Mouse (Mus musculus) thymus, adult 2 months (tissue): ENCODE measurements around the gene Prl2b1. TPM values are rescaled to one million over a fixed set of nuclear protein-coding genes. Genes with fewer than 3 reads are reported as not detected.

Experiments used
- DNase-seq: peaks from one replicate; pipeline ENCODE4 v3.0.0; 2021
- H3K27ac ChIP-seq: fragments of 200-500 bp; 2 replicates; pipeline ENCODE4 v1.5.1; 2012; ENCODE audit warnings: low read length, control low read depth; ENCODE audit not compliant: control insufficient read depth, insufficient read depth
- H3K27me3 ChIP-seq: fragments of 200-500 bp; 2 replicates; pipeline ENCODE4 v1.6.1; 2012; ENCODE audit warnings: mild to moderate bottlenecking, low read length, moderate library complexity, mixed read lengths; ENCODE audit not compliant: control insufficient read depth, insufficient read depth
- H3K36me3 ChIP-seq: fragments of 200-500 bp; 2 replicates; pipeline ENCODE4 v1.6.1; 2012; ENCODE audit warnings: mild to moderate bottlenecking, low read length, moderate library complexity; ENCODE audit not compliant: control insufficient read depth, insufficient read depth
- H3K4me1 ChIP-seq: fragments of 200-500 bp; replicated peaks from 2 replicates; pipeline ENCODE4 v1.6.1; 2012; ENCODE audit warnings: low read length; ENCODE audit not compliant: control insufficient read depth, insufficient read depth
- H3K4me3 ChIP-seq: fragments of 200-500 bp; 2 replicates; pipeline ENCODE4 v1.5.1; 2012; ENCODE audit warnings: mild to moderate bottlenecking, low read length, control low read depth, moderate library complexity; ENCODE audit not compliant: control insufficient read depth, insufficient read depth
- CTCF ChIP-seq: fragments of 200-500 bp; IDR thresholded peaks from 2 replicates; pipeline ENCODE4 v1.5.1; 2012; ENCODE audit warnings: mild to moderate bottlenecking, control low read depth, low read length, moderate library complexity, borderline replicate concordance; ENCODE audit not compliant: control insufficient read depth, poor library complexity, insufficient read depth; ENCODE audit errors: extremely low read depth
- POLR2A ChIP-seq: fragments of 200-500 bp; IDR thresholded peaks from 2 replicates; pipeline ENCODE4 v1.6.1; 2012; ENCODE audit warnings: mild to moderate bottlenecking, low read length, control low read depth, moderate library complexity; ENCODE audit not compliant: control insufficient read depth, poor library complexity, insufficient read depth; ENCODE audit errors: extremely low read depth
- WGBS: fragments of 180-500 bp; shearing (Covaris S2); methylation state at CpG from one replicate; pipeline ENCODE4 v1.1.7; 2018; 5-methylcytosine and 5-hydroxymethylcytosine counted together
- polyA plus RNA-seq: library from polyadenylated mRNA; depleted of rRNA; stranded (reverse); fragments of >200 nt; gene quantifications from 2 replicates; pipeline ENCODE4 v1.2.3, GENCODE M21; 2012; rRNA removed

Gene Prl2b1
- polyA plus RNA-seq = not detected in 2 replicates

DNA sequence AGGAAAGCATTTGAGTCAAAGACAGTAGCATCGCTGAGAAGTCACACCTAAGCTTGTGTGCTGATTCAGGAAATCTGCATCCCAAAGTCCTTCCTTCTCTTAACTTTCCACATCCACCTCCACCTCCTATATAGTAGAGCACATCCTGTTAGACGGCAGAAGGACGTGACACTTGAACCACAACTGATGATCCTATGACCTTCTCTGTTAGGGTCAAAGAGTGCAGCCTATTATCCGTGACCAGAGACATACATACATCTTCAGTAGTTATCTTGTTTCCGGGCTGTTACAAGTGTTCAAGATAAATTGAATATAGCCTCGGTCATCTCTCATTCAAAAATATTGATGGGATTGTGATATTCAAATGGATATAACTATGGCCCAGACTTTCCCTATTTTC lies at the start of gene Prl2b1:
Gene Prl2b1 (minus strand): TSS at position 101 of the 400 bp plus-strand sequence.
- Histone ChIP-seq H3K27me3 (no peaks in the 10 kb centered on the region), H3K4me1 (no peaks in the 10 kb centered on the region), H3K4me3 (no peak within 1 kb of the TSS), H3K27ac (no peak within 1 kb of the TSS), H3K36me3 (no peaks in the 10 kb centered on the region)
- TF ChIP-seq POLR2A = no peak
- TF ChIP-seq CTCF = no peak
- 93% methylated on average over 6 of the region's 6 CpGs for WGBS
- no peak for DNase-seq

GRCm38 (mm10) chr13:27438588-27438987 lies 47.9 kb upstream of the Prl2b1 start, which contains the start of gene Prl8a6:
TSS of gene Prl8a6 (minus strand) at chr13:27438688.
- Histone ChIP-seq H3K4me1 (no peaks in the 10 kb centered on the region), H3K4me3 (no peak within 1 kb of the TSS), H3K27ac (no peak within 1 kb of the TSS), H3K36me3 (no peaks in the 10 kb centered on the region), H3K27me3 (no peaks in the 10 kb centered on the region)
- TF ChIP-seq POLR2A (no peak), CTCF (no peak)
- no peak for DNase-seq
- 93% methylated on average over 3 of the region's 3 CpGs for WGBS

DNA sequence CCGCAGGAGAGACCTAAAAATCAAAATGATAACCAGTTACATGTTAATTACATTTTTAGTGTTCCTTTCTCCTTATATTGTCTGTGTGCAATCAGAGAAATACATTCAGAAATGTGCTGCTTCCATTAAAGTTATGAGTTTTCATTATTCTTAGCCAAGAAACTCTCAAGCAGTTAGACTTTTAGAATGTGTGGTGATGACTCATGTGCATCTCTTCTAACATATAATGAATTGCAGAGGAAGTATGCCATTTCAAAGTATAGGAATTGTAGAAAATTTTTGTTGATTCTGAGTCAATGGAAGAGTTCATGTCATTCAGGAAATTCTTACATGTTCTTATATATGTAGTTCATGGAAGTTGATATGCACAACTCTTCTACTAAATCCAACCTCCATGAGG lies 42.5 kb upstream of the Prl2b1 start:
- WGBS = 89% methylated on average over 1 of the region's 1 CpGs
- Histone ChIP-seq H3K27me3 (no peaks in the 10 kb centered on the region), H3K4me1 (no peaks in the 10 kb centered on the region), H3K27ac (no peak overlapping the region), H3K36me3 (no peaks in the 10 kb centered on the region), H3K4me3 (no peak overlapping the region)
- no peak for DNase-seq
- TF ChIP-seq CTCF (no peak), POLR2A (no peak)

- Histone ChIP-seq H3K27ac (no peak overlapping the region), H3K36me3 (no peaks in the 10 kb centered on the region), H3K4me1 (no peaks in the 10 kb centered on the region), H3K27me3 (no peaks in the 10 kb centered on the region), H3K4me3 (no peak overlapping the region)
- no peak for DNase-seq
- TF ChIP-seq POLR2A (no peak), CTCF (no peak)
Observed at GRCm38 (mm10) chr13:27413640-27414039, 23.0 kb upstream of the Prl2b1 start.

GRCm38 (mm10) chr13:27399061-27399724 lies 8.5 kb upstream of the Prl2b1 start:
- WGBS = 97% methylated on average over 7 of the region's 7 CpGs
- Histone ChIP-seq H3K27ac (no peak overlapping the region), H3K4me3 (no peak overlapping the region), H3K36me3 (no peaks in the 10 kb centered on the region), H3K27me3 (no peaks in the 10 kb centered on the region), H3K4me1 (no peaks in the 10 kb centered on the region)
- TF ChIP-seq CTCF (no peak), POLR2A (no peak)
- DNase-seq = no peak

GRCm38 (mm10) chr13:27345373-27345772 lies 45.3 kb downstream of the Prl2b1 start, which contains the start of gene Prl8a2:
TSS of gene Prl8a2 (plus strand) at chr13:27345673.
- Histone ChIP-seq H3K36me3 (no peaks in the 10 kb centered on the region), H3K27me3 (no peaks in the 10 kb centered on the region), H3K4me1 (no peaks in the 10 kb centered on the region), H3K27ac (no peak within 1 kb of the TSS), H3K4me3 (no peak within 1 kb of the TSS)
- DNase-seq = no peak
- 86% methylated on average over 2 of the region's 2 CpGs for WGBS
- TF ChIP-seq POLR2A (no peak), CTCF (no peak)

GRCm38 (mm10) chr13:27342733-27343275 lies 47.8 kb downstream of the Prl2b1 start:
- TF ChIP-seq CTCF (no peak), POLR2A (no peak)
- H3K27ac ChIP-seq = no peak overlapping the region
- H3K36me3 ChIP-seq = no peaks in the 10 kb centered on the region
- WGBS = 88% methylated on average over 3 of the region's 3 CpGs
- no peaks in the 10 kb centered on the region for H3K4me1 ChIP-seq
- no peak overlapping the region for H3K4me3 ChIP-seq
- no peak for DNase-seq
- H3K27me3 ChIP-seq = no peaks in the 10 kb centered on the region
